Mouse (Mus musculus) Muller cell, postnatal 12 days (primary cell): ENCODE data around the gene Olfr1173.

Experiments
- DNase-seq: peaks from one replicate; pipeline ENCODE4 v3.0.0-alpha.2; 2015; ENCODE audit errors: inconsistent ontology term

Olfr1173 gene

GRCm38 (mm10) chr2:88279775-88280174 is at the start of gene Olfr1173:
Gene Olfr1173, minus strand, starts transcription at chr2:88279875.
- no peak for DNase-seq

DNA sequence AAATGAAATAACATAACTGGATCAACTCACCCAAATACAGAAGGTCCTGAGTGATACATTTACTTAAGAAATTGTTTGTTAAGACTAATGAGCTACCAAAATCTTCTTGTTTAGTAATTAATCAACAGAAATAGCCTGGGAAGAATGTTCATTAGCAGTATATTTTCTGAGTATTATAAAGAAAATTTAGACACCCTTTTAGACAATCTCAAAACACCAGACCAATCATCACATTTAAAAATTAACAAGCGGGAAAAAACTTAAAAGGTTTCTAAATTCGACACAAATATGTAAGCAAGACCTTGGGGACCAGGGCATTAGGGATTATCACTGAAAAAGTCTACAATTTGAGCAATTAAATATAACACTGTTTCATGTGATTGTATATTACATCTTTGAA is 47.4 kb upstream of the Olfr1173 start, which contains the start of gene Olfr1175-ps:
TSS of gene Olfr1175-ps (minus strand) at position 101 of the 400 bp plus-strand sequence.
- DNase-seq: no peak

GRCm38 (mm10) chr2:88315035-88315434 is 35.4 kb upstream of the Olfr1173 start, which contains the start of gene Olfr1174-ps:
Gene Olfr1174-ps, minus strand, starts transcription at chr2:88315135.
- no peak for DNase-seq

- no peak for DNase-seq
Measured at GRCm38 (mm10) chr2:88228234-88228633, 51.4 kb downstream of the Olfr1173 start, which contains the start of gene Olfr1170. Gene Olfr1170, minus strand, starts transcription at chr2:88228334.
